Mouse (Mus musculus): ENCODE measurements around the gene Cacna1g. TPM values are rescaled to one million over a fixed set of nuclear protein-coding genes. Genes with fewer than 3 reads are reported as not detected.
"Not testable (repeated sequence)": the region's sequence is repeated elsewhere in the genome, so short reads cannot be mapped to it uniquely, and the experiment has no call there.

The Cacna1g gene
- polyA plus RNA-seq, 2 experiments from 2014 or later: not detected

DNA sequence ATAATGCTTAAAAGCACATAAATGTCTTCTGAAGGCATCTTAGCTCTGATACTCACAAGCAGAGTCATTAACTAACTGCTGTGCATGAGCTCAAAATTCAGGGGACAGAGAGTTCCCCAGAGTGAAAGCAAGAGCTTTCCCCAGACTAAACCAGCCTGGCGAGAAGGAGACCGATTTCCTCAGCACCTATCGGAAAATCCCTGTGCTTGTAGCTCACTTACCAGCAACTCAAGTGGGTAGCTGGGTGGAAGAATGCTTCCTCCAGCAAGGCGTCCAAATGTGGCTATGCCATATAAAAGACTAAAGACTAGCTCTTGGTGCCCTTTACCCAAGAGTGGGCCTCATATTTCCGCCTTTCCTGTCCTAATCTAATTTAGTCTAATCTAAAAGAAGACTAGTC lies 71.3 kb downstream of the Cacna1g start:
- ATAC-seq: no peak

DNA sequence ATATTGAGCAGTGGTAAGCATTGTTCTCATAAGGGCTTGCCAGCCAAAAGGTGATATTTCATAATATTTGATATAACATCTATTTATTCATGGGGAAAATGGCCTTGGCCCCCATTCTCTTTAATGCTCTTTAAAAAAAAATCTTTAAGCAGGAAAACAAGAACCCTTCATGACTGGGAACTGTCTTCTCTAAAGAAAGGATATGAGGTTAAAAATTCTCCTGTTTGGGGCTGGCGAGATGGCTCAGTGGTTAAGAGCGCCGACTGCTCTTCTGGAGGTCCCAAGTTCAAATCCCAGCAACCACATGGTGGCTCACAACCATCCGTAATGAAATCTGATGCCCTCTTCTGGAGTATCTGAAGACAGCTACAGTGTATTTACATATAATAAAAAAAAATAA lies 72.0 kb downstream of the Cacna1g start:
- ATAC-seq: not testable (repeated sequence)

DNA sequence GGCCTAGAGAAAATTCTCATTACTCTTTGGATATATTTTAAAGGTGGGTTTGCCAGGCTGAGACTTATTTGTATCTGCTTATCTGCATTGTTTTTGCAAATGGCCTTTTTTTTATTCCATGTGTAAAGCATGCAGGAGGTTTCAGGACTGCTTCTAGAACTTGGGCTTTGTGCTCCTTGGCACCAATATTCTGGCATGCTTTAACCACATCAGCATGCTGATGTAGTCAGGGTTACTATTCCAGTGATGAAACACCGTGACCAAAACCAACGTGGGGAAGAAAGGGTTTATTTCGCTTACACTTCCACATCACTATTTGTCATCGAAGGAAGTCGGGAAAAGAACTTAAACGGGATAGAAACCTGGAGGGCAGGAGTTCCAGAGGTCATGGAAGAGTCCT lies 73.0 kb downstream of the Cacna1g start:
- ATAC-seq: no peak

DNA sequence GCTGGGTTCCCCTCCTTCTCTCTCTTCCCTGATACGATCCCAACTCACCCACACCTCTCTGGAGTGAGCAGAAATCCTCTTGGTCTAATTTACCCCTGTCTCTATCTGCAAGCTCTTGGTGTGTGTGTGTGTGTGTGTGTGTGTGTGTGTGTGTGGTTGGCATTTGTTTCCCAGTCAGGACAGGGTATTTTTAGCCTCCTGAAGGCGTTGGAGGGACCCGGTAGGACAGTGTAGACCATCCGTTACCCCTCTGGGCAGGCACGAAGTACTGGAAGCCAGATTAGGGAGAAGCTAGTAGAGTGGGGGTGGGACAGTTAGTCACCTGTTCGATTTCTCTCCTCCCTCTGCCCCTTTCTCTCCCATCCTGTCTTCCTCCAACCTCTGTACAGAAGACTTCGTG lies 79.9 kb downstream of the Cacna1g start:
- no peak for ATAC-seq

DNA sequence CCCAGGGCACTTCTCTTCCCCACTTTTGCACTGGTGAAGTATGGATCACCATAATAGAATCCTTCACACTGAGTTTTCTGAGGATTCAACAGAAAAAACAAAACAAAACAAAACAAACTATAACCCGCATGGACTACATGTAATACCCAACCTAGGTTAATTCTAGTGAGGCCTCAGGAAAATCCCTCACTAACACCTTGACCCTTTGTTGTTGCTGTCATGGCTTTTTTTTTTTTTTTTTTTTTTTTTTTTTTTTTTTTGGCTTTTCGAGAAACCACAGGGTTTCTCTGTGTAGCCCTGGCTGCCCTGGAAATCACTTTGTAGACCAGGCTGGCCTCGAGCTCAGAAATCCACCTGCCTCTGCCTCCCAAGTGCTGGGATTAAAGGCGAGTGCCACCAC lies 80.5 kb downstream of the Cacna1g start:
- not testable (repeated sequence) for ATAC-seq

DNA sequence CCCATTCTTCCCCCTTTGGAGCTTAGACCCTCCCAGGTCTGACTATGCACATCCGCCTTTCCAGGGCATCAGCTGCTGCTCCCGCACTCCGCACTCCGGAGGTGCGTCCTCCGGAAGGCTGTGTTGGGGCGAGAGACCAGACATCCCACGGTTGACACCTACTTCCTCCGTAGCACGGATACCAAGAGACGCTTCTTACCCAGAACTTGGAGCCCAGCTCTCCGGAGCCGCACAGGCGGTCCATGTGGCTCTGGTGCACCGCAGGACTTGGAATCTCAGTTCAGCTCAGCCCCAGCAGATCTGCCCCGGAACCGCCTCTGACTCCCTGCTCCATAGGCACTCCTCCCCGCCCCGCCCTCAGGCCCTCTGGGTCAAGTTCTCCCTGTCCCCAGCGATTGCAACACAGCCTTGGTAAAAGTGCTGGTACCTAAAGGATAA lies 81.3 kb downstream of the Cacna1g start, which contains the start of gene Abcc3:
Gene Abcc3, minus strand, starts transcription at position 326 of the 438 bp plus-strand sequence.
- ATAC-seq: peak; percentile 90

DNA sequence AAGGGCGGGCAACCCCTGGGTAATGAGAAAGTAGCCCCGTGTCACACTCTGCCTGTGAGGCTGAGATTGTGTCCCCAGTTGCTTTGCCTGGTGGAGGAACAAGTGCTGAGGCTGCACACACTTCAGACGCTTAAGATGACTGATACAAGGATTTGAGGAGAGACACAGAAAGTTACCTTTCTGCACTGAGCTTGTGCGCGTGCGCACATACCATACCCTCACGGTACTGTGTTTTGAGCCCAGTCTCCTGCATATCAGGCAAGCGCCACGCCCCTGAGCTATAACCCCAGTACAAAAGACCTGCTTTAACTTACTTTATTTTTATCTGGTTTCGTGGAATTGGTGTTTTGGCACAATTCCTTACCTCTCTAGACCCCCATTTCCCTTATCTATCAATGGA lies 82.3 kb downstream of the Cacna1g start:
- ATAC-seq: no peak

DNA sequence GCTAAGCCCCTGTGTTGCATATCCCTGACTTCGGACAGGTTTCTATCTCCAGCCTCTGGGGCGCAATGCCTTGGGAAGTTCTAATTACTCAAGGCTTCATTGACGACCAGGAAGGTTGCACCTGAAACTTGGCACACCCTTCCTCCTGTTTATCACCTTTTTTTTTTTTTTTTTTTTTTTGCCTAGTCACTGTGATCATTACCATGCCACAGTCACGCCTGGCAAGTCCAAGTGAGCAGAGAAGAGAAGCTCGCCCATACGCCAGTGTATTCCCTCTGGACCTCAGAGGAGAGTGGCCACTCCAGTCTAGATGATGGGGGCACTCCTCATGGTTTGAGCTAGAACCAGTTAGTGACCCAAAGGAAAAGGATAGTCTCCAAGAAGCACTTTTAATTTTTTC lies 83.2 kb downstream of the Cacna1g start:
- ATAC-seq: no peak

DNA sequence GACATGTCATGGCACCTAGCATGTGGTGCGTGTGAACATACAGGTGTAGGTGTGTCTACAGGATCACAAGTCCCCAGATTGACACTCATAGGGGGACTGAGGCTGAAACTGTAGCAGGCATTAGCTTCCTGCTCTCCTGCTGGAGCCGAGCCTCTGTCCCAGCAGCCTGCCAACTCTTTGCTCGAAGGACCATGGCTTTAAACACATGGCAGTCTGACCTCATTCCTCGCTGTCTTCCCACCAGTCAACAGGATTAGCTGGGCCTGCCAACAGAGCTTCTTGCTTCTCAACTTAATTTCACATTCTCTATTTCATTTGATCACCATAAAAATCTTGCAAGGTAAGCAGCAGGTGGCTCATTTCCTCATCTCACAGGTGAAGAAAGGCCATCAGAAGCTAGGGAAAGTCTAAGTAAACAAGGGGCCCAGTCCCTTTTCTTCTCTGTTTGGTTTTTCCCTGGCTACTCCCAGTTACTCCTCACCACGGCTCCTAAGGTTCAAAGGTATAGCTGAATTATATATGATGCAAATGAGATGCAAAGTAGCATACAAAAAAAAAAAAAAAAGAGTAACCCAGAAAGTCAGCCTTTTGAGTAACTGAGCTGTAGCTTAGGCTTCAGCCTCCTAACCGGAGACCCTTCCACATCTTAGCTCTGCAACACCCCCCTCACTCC lies 84.1 kb downstream of the Cacna1g start:
- ATAC-seq: no peak

DNA sequence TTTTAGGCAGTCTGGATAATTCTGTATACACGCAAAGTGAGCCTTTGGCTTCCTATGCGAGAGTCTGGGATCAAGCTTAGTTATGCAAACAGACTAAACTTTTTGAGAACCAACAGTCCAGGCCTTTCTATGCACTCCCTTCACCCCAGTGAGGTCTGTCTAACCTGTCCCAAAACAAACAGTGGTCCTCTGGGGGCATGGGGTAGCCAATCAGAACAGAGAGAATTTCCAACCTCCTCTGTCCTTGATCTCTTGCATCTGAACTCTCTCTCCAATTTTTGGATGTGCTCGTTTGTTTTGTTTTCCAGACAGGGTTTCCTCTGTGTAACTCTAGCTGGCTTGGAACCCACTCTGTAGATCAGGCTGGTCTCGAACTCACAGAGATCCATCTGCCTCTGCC lies 85.0 kb downstream of the Cacna1g start:
- no peak for ATAC-seq

DNA sequence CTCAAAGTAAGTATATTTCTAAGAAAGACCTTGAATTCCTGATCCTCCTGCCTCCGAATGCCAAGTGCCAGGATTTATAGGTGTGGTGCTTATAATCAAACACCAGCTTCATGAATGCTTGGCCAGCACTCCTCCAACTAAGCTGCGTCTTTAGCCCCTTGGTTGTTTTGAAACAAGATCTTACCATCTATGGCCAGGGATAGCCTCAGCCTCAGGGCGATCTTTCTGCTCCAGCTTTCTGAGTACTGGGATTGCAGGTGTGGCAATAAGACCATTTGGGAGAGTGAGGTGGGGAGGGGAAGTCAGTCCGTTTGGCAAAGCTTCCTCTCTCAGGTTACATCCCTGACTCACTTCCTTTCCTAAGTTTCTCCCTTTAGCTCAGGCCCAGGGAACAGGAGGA lies 86.2 kb downstream of the Cacna1g start:
- no peak for ATAC-seq

DNA sequence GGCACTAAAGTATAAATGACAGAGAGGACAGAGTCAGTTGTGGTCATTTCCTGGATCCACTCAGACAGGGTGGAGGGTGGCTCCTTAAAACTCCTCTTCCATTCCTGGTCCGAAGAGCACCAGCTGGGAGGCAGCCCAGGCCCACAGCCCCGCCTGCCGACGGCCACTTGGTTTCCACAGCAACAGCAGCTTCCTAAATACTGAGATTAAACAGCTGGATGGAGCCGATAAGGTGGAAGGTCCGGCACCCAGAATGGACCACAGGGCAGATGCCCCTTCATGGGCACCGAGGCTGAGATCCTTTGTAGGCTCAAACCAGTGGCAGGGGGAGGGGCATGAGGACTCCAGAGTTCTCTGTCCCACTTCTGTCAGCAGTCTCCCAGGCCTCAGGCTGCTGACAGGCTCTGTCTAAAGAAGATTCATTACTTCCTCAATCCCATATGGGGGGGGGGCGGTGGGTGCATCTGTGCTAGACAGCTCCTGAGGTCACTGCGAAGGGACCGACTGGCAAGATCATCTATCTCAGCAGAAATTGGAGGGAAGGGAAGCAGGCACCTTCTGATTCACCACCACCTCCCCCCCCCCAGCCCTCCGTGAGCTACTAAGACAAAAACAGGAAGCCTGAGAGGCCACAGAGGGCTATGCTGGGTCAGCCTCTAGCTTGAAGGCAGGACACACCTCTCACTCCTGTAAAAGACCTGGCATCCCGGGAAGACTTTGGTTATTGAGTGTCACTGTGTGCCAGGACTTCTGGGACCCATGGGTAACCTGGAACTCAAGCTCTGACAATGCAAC lies 87.8 kb downstream of the Cacna1g start:
- peak; percentile 87 for ATAC-seq

DNA sequence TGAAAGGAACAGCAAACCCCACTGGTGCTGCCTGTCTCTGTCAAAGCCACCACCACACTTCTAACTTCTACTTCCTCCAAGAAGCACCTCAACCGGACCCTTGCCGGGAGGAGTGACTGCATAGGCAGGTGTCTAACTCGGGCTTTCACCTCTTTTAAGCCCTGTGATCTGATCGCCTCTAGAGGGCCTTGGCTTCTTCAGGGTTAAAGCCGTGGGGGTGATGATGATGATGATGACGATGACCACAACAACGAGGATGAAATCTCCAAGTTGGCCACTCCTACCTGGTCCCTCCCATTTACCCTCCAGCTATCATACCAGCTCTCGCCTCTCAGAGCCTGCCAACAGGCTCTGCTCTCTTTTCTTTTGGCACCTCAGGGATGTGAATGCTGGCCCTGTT lies 94.3 kb downstream of the Cacna1g start:
- ATAC-seq: no peak

DNA sequence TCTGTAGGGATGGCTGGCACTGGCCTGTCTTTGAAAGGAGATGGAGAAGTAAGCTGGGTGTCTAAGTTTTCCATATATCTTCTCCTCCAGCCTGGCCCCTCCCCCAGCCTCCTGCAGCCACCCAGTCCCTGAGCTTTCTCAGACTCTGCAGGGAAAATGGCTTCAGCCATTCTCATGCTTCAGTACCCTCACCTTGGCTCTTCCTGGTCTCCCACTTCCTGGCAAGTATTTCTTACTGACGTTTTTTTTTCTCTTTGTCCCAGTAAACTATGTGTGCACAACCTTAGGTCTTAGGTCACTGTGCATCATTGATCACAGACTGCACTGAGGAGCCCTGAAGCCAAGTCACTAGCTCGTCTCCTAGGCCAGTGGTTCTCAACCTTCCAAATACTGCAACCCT lies 94.9 kb downstream of the Cacna1g start:
- no peak for ATAC-seq

DNA sequence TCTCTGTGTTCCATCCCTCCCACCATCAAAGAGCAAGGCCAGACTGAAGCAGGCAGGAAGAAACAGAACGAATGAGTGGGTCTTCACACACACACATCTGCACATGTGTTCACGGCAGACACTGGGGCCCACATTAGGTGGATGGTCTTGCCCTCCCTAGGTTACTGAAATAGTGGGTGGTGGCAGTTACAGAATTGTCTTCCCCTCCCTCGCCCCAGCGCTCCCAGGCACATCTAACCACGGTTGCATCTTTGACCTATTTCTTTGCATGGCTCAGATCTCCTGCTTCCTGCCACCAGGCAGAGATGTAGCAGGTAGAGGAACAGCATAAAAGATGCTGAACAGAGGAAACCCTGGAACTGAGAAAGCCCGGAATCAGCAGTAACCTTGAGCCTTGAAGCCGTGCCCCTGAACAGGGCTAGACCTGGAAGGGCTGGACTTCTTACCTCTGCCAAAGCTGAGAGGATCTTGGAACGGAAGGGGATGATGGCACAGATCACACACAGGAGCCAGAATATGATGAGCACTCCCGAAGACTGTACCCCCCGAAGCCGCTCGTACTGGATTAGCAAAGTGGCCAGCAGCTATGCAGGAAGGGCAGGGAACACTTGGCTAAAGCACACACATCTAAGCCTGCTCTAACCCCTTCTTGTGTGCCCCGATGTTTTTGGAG lies 99.6 kb downstream of the Cacna1g start:
- ATAC-seq: no peak

DNA sequence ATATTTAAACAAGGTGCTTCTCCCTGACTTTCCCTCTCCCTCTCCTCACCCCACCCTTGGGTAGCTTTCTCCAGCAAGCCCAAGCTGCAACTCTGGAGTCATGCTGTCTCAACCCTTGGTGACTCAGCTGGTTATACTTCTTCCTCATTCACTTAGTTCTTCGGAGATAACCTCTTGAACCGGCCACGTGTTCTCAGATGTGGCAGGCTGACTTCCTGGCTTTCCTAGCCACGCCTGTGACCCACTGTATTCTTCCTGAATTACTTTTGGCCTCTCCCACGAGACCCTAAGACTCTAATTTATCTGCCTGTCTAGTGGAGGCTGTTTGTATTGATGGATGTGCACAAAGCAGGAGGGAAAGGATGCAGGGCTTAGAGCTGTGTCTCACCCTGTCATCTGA lies 103.2 kb downstream of the Cacna1g start:
- ATAC-seq: peak; percentile 69

DNA sequence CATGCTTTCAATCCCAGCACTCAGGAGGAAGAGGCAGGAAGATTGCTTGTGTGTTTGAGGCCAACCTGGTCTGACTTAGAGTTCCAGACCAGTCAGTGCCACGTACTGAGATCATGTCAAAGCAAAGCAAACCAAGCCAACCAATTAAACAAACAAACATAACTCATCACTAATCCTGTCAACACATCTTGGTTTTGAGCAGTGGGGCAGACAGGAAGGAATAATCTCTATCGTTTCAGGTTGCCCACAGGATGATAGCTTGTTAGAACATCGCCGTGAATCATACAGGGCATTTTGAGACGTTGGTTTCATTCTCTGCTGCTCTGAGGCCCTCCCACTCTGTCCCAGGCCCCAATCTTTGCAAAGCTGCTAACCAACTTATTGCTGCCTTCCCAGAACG lies 104.0 kb downstream of the Cacna1g start:
- ATAC-seq: peak; percentile 73

DNA sequence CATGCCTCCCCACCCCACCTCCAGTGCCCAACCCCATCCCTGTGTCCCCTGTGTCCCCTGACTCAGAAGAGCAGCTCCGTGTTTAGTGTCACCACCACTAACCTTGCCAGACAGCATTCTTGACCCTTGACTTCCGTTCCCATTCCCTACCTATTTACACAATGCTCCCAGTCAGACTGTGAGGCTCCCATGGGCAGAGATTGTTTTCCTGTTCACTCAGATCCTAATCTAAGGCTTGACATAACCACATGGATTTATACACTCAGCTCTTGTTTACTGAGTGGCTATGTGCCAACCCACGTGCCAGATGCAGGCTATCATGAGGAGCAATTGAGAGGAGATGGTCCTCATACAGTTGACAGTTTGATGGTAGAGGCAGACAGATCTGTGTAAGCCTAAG lies 108.7 kb downstream of the Cacna1g start:
- ATAC-seq: no peak

DNA sequence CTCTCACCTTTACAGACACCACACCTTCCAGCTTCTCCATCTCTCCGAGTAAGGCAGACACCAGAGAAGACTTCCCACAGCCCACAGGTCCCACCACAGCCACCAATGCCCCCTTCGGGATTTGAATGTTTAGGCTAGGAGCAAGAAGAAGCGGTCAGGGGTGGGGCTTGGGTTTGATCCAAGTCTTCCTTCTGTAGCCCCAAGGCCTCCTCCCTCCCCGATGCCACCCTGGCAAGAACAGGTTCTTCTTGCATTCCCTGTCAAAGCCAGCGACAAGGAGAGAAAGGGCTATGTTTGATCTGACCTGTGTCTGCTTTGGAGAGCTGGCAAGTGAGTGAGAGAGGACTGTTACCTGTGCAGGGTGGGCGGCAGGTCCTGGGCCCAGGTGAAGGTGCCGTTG lies 110.3 kb downstream of the Cacna1g start:
- no peak for ATAC-seq

DNA sequence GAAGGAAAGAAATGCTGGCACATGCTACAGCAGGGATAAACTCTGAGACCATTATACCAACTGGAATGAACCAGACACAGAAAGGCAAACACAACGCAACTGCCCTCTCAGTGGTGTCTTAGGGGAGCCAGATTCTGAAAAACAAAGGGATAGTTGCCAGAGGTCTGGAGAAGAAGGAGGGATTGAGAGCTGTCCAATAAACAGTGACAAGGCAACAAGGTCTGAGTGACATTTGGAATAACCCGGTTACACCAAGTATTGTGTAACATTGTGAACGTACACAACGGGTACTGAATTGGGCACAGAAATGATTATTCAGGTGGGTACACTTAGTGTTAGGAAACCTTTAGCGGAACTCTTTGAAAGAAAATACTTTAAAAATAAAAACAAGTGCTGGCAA lies 111.9 kb downstream of the Cacna1g start:
- no peak for ATAC-seq

DNA sequence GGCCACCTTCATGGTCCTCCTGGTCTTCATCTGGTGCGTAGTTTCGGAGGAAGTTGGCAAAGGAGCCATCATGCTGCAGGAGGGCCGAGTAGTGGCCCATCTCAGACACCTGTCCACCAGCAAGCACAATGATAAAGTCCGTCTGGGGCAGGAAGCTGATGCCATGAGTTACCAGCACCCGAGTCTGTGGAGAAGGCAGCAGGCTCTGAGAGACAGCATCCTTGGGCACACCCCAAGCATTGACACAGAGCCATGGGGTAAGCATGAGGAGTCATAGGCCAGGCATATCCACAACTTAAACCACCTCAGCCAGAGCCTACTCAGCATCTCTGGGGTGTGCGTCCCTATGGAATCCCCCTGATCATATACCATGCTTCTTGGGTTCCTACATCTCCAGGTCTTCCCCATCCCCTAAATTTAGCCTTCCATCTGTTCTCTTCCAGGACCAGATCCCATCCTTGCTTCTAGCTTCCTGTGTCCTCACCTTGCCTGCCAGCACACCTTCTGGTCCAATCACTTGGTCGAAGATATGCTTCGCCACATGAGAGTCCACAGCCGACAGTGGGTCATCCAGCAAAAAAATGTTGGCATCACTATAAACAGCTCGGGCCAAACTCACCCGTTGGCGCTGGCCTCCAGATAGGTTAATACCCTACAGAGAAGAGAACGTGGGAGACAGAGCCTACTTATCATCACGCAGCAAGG lies 112.7 kb downstream of the Cacna1g start:
- ATAC-seq: no peak

DNA sequence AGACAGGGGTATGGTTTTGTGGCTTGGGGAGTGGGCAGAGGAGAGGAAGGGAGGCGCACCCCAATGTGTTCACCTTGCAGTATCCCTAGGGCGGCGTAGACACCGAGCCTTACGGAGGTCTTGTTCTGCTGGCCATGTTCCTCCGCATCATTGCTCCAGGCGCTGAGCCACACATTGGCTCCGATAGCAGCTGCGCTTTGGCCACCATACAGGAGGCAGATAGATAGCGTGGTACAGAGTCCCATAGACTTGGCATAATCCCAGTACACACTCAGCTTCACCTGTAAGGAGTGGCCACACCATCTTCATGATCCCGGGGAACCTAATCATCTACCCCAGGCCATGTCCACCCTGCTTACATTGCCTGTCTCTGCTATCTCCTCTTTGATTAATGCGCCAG lies 114.8 kb downstream of the Cacna1g start:
- ATAC-seq: no peak
